Mouse (Mus musculus): ENCODE results near the gene Eps8l1. TPM values are rescaled to one million over a fixed set of nuclear protein-coding genes. Genes with fewer than 3 reads are reported as not detected.

Gene Eps8l1
- polyA plus RNA-seq, 1 experiment, result 11.3 TPM

Other genes with a start within 250 kb of the Eps8l1 start
- 0.55 and 0.67 TPM in 2 replicates for gene Lilra5, start 222.9 kb upstream of the Eps8l1 start, polyA plus RNA-seq (2012; rRNA removed)
- 0.42 and 0.89 TPM in 2 replicates for gene Ncr1, start 123.0 kb upstream of the Eps8l1 start, polyA plus RNA-seq (2012; rRNA removed)
- not detected in 2 replicates for gene Gp6, start 62.9 kb upstream of the Eps8l1 start, polyA plus RNA-seq (2012; rRNA removed)
- 16.0 and 17.4 TPM in 2 replicates for gene Rdh13, start 15.0 kb upstream of the Eps8l1 start, polyA plus RNA-seq (2012; rRNA removed)
- gene Ppp1r12c, start 41.0 kb downstream of the Eps8l1 start, polyA plus RNA-seq (2012; rRNA removed), result 57.8 and 59.3 TPM in 2 replicates
- gene Tnnt1, start 55.7 kb downstream of the Eps8l1 start, polyA plus RNA-seq (2012; rRNA removed), result 4.9 and 8.0 TPM in 2 replicates
- 2.5 and 5.1 TPM in 2 replicates for gene Tnni3, start 63.6 kb downstream of the Eps8l1 start, polyA plus RNA-seq (2012; rRNA removed)
- 4.7 and 5.5 TPM in 2 replicates for gene Dnaaf3, start 71.8 kb downstream of the Eps8l1 start, polyA plus RNA-seq (2012; rRNA removed)
- 0.09 and 0.81 TPM in 2 replicates for gene Syt5, start 86.9 kb downstream of the Eps8l1 start, polyA plus RNA-seq (2012; rRNA removed)
- 0.05 TPM in 1 of 2 replicates, not detected in the other for gene Ptprh, start 143.4 kb downstream of the Eps8l1 start, polyA plus RNA-seq (2012; rRNA removed)
- gene Tmem86b, start 170.7 kb downstream of the Eps8l1 start, polyA plus RNA-seq (2012; rRNA removed), result 13.0 and 16.5 TPM in 2 replicates
- gene Ppp6r1, start 198.3 kb downstream of the Eps8l1 start, polyA plus RNA-seq (2012; rRNA removed), result 120 and 134 TPM in 2 replicates
- 28.9 and 31.8 TPM in 2 replicates for gene Hspbp1, start 224.4 kb downstream of the Eps8l1 start, polyA plus RNA-seq (2012; rRNA removed)
- 3.3 TPM in 2 replicates for gene Brsk1, start 229.9 kb downstream of the Eps8l1 start, polyA plus RNA-seq (2012; rRNA removed)